Mouse (Mus musculus) MN1 (cell line): ENCODE results near the gene Atp5e.

Experiments used
- DNase-seq: peaks from one replicate; pipeline ENCODE4 v3.0.0-alpha.2; 2016; ENCODE audit warnings: low spot score

Gene Atp5e

DNA sequence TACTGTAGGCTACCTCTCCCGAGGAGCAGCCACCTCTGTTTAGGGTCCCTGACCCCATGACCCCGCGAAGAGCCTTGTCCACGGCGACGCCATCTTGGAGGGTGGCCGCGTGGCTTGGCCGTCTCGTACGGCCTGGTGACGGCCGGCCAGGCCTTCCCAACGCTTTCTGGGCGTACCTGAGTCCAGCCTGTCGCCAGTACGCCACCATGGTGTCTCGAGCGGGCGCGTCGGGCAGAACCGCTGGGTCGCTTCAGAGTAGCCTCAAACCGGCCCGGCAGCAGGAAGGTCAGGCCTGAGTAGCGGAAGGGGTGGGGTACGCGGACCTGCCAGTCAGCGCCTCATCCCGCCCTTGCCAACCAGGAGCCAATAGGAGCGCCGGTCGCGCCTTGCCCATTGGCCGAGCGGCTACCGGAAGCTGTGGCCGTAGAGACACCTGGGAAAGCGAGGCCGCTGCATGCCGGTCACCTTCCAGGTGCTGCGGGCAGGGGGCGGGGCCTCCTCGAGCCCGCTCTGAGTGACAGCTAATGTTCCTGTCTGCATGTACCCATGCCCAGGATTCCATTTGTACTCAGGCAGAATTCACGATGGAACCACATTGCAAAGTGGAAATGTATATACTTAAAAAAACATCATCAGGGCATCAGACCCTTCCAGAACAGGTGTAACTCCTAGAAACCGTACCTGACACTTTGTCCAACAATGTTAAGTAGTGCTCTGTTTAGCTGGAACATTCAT lies at the start of gene Atp5e:
Atp5e (minus strand) TSS at position 317 of the 735 bp plus-strand sequence.
- peak; percentile 93 for DNase-seq

DNA sequence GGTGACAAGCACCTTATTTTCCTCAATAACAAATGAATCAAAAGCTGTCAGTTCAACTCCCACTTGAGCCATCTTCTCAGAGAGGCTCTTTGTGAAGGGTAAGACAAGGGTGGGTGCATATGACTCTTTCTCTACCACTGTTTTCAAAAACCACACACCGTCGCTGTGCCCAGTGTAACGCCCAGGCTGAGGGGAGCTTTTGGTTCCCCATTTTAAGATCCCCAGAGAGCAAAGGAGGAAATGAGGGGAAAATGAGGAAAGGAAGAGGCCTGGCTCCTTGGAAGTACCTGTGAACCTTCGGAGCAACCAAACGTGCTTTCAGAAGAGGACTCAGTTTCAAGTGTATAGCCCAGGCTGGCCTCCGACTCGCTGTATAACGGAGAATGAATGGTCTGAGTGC lies 45.9 kb upstream of the Atp5e start:
- DNase-seq: no peak

DNA sequence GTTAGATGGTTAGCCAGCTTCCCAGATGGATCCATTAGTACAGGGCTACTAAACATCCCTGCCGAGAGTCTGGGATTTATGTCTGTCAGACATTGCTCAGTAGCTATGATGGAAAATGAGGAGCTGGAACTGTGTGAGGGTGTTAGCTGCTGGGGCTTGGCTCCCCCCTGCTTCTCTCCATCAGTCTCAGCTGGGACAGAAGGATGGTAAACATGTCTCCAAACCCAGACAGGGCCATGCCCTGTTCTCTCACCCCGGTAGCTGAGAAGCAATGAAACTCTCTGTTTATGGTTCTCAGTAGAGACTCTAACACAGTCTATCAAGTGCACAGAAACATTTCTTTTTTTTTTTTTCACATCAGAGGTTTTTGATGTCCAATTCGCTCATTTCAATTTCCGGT lies 44.1 kb upstream of the Atp5e start:
- no peak for DNase-seq

DNA sequence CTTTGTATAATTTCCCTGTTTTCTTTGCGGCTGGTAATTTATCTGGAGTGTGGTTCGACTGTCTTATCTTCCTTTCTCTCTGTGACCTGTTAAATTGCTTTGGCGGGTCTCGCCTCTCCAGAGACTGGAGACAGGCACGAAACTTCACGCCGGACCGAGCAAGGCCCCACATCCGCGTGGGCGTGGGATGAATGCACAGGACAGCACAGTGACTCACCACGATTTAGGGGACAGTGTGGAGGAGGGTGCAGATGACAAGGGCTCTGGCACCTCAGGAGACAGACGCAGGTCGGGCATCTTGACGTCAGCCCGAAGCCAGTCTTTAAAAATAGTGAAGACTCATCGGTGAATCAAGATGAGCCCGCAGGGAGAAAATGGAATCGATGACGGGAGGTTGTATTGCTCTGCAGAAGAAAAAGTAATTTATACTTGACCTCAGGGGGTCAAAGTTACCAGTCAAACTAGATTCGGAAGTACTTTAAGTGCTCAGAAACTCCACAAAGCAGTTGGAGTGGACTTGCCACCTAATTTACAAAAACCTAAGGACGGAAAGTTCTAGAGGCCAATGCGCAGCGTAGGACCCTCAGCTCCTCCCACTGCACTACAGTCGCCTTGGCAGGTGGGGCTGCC lies 39.0 kb upstream of the Atp5e start:
- DNase-seq: peak; percentile 65

DNA sequence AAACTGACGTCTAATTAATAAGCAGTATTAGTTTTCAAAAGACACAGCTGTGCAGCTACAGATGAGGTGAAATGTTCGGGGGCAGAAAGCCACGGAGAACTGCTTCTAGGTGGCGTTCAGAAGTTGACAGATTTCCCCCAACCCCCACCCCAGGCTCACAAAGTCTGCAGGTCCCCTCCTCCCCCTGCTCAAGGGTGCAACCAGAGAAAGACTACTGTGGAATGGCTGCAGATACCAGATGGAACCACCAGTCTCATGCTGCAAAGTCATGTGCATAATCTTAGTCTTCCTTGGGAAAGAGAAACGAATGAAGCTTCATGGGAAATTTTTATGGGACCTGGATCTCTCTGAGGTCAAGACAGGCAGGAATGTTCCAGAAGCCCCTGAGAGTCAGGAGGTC lies 38.4 kb upstream of the Atp5e start:
- DNase-seq: peak; percentile 54

DNA sequence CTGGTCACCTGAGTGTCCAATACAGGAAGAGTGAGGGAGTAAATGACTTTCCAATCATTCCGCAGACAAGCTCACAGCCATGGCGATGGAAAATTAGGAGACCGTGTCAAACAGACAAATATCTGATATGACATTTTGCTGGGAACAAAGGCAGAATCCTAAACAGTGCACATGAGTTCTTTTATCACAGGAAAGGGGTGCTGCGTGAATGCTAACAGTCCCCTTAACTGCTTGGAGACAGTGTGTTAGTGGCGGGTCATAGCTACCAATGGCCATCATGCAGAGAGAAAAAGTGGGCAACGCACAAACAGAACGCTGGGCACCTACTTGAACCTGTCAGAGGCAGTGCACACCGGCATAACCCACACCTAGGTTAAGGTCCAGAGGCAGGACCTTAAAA lies 37.6 kb upstream of the Atp5e start:
- DNase-seq: no peak

DNA sequence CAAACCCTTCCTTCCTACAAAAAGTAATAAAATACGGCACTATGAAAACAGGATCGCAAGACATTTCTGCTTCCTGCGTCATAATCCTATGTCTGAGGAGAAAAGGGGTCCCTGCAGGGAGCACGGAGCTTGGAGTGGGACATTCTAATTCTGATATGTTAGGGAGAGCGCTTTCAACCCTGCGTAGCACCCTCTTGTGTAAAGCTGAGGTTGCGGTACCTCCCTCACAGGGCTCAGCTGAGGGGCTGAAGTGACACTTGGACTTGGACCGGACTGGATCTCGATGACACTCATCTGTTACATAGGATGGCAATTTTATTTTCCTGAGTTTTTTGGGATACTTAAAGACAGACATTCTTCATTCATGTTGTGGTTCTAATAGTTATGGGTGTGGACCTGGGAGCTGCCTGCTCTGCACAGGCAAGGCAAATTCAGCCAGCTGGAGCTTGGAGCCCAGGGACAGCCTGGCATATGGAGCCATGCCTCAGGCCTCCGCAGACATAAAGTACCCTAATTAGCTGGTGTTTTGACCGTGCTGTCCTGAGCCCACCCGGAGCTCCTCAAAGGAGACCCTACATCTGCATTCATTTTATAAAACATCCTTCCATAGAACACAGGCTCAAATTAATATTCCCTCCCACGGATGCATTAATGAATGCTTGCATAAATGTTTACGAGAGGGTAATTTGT lies 37.1 kb upstream of the Atp5e start:
- no peak for DNase-seq

DNA sequence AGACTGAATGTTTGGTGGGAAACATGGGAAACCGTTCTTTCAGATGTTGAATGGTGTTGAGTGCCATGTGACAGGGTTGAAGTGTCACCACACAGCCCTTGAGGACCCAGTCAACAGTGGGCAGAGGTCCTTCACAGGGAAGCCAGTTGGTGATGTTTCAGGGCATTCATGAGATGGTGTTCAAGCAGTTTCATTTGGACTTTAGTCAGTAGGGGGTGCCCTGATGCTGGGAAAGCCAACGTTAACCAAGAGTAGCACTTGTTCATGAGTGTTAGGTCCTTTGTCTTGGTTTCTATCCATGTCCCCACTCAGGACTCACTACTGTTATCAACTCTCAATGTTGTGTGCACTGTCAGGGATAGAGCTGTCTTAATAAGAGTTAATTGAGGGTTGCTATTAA lies 29.0 kb upstream of the Atp5e start:
- DNase-seq: no peak

DNA sequence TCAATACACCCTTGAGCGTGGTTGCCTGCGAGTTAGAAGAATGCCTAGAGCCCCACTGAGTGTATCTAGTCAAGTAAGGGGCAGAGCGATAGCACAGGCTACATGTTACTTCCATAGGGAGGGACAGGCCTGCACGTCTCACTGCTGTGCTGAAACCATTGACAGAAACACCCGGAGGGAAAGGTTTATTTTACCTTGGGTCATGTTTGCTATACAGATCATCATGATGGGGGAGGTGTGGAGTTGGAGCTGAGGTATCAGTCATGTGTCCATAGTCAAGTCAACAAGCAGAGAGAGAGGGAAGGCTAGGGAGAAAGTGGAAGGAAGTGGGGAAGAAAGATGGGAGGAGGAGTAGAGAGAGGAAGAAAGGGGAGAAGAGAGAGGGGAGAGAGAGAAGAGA lies 23.1 kb upstream of the Atp5e start:
- no peak for DNase-seq

DNA sequence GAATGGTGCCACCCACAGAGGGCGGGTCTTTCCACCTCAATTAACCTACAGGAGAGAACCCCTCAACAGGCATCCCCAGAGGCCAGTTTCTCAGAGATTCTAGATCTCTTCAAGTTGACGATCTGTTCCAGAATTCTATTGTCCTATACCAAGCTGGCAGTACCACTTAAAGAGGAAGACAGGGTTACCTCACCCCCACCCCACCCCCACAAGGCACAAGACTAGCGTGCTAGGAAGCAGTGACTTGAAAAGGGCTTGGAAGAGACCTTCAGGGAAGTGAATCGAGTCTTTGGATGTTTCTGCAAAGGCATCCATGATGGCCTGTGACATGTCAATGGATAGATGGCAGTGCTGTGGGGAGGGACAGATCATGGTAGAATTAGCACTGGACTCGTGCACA lies 14.8 kb upstream of the Atp5e start:
- DNase-seq: no peak

DNA sequence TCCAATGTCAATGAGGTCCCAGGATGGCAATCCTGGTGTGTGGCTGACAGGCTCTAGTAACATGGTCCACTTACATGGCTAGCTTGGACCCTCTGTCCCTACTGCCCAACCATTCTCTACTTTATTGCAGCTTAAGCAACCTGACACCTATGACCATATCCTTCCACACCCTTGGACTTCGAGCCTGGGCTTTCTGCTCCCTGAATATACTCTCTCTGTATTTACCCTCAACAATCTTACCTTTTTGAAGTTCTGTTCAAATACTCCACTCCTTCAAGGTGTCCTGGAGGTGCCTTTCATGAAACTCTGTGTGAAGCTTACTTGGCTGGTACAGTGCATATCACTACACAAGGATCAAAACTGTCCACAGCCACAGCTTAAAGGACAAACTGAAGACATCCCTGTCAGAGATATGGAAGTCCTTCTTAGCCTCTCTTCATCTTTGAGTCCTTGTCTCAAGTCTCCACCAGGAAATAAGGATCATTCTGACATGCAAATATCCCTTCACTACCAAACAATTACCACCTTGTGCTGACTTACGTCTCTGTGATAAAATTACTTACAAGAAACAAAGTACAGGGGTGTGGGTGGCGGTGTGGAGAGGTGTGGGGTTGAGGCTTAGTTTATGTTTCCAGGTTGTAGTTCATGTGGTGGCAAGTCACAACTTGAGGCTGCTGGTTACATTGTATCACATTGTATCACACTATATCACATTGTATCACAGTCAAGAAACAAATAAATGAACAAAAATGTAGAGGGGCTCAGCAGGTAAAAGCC lies 13.8 kb upstream of the Atp5e start:
- DNase-seq: no peak

DNA sequence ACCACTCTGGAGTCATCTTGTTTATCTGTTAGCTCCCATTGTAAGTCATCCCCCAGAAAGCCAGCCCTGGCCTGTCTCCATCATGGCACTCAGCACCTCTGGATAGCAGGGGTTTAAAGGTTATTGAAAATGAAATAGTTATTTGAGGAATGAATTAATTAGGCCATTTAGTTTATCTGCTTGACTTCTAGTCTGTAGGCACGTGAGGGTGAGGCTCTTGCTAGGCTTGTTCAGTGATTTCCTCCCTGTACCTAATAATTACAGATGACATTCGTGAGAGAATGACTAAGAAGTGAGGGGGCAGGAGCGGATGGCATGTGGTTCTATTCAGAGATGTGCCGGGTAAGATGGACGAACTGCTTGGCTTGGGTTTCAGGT lies 9.6 kb upstream of the Atp5e start:
- no peak for DNase-seq

DNA sequence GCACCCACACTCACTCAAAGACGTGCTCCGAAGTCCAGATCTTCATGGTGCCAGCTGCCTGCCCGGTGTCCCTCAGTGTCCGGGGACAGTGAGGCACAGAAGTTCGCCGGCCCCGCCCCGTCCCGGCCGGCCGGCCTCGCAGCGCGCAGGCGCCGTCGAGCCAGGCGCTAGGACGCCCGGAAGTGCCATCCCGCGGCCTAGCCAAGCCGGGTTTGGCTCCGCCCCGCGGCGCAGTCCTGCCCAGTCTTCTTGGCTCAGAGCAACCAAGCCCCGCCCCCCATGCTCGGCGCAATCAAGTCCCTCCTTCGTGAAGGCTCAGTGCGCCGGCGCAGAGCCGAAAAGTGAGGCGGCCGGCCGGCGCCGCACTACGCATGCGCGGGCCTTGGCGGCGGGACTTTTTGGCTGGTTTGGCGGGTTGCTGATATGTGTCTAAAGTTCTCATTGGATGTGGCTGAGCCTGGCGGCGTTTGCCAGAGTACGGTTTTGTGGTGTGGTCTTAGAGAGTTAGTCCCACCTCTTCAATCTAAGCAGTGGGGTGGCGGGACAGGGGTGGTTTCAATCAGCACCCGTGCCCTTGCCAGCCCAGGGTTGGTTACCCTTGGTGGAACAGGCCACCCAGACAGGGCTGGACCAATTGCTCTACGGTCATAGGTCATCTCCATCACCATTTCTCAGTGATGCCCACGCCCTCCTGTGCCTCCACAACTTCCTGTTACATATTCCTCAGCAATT lies 9.1 kb upstream of the Atp5e start, which contains the start of gene Prelid3b:
Prelid3b (minus strand) TSS at position 264 of the 732 bp plus-strand sequence.
- DNase-seq: peak; percentile 100

DNA sequence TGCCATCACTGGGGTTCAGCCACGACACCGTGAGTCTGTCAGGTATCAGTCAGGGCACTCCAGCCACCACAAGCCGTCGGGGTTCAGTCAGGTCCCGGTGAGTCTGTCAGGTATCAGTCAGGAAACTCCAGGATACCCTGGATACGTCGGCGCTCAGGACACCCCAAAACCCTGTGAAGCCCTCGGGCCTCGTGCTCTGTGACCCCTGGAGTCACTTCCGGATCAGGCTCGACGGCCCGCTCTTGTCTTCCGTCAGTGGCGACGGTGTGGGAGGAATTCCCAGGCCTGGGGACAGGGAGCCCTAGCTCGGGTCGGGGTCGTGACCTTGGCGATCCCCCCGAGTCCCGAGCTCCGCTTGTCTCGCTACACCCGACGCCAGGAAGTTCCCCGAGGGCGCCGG lies 8.5 kb upstream of the Atp5e start:
- no peak for DNase-seq

DNA sequence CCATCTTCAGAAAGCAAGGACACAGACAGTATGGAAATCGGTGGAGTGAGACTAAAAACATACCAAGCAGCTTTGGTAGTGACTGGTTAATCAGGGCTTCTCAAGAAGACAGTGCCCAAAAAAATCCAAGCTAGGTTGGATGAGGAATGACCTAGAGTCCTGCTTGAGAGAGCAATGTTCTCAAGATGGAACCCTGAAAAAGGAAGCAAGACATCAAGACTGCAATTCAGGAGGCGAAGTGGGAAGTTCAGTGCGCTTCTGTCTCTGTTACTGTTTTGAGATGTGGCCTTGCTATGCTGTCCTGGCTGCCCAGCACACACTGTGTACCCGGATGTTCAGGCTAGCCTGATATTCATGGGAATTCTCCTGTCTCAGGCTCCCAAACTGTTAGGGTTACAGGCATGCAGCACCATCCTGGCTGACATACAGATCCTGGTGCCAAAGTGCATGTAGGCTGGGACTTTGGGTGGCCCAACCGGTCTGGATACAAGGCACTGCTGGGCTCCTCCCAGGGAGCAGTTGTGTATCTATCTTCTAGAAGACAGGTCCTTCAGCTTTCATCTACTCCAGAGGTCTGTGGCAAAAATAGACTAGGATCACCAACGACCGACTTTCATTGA lies 7.0 kb upstream of the Atp5e start:
- DNase-seq: no peak

DNA sequence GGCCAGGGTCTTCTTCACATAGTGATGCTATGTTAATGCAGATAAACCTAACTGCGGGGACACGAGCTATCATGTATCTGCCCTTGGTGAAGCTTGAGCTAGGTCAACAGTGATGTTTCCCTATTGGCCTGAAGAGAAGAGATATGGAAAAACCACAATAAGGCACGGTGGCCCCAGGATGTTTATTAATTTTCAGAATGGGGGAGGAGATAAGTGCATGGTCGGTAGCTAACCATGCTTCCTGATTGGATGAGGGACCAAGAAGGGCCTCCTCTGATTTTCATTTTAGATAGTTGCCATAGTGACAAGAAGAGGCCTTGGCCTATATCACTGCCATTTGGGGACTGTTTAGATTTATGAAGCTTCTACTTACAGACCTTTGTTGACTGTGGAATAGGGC lies 6.4 kb upstream of the Atp5e start:
- DNase-seq: no peak

DNA sequence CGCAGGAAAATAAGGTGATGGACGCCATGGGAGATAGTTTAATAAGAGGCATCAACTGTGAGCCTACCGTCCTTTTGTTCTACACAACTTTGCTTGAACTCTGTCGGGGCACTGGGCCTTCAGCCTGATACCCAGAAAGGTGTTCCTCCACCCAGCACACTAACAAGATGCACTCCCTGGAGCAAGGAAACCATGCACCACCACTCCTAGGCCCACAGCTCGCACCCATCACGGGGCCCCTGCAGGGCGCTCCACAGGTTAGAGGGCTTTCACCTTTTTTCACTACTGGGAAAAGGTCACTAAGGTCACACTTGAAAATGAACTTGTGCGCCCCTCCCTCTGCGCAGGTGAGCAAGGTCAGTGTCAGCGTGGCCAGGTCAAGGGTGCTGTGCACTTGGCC lies 535 bp downstream of the Atp5e start:
- DNase-seq: no peak

DNA sequence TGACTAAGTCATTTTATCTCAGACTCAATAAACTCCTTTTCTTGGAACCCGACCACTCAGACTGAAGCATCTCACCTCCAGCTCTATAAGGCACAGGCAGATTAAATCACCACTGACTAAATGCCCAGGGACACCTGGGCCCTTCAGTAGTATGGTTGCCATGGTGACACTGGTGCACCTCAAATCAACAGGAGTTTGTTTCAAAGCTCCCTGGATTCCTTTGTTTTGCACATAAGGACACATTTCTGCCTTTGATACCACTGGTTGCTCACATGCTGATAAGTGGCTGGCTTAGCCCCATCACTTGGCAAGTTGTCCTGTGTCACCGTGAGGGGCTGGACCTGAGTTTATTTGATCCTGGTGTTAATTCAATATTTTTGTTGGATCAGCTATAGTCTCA lies 4.5 kb downstream of the Atp5e start:
- no peak for DNase-seq

DNA sequence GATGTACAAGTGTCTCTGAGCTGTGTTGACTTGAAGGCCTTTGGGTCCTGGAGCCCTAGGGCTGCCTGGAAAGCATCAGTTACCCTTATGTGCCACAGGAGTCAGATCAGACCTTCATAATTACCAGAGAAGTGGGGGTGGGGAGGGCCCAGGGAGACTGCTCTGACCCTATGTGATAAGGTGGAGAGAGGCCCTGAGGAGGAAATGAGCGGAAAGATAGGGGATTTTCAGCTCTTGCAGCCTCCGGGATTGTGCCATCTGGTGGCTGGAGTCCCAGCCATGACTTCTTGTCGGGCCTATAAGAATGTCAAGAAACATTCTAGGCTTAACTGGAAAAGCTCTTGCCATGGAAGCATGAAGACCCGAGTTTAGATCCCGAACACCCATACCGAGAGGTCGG lies 10.2 kb downstream of the Atp5e start:
- no peak for DNase-seq

DNA sequence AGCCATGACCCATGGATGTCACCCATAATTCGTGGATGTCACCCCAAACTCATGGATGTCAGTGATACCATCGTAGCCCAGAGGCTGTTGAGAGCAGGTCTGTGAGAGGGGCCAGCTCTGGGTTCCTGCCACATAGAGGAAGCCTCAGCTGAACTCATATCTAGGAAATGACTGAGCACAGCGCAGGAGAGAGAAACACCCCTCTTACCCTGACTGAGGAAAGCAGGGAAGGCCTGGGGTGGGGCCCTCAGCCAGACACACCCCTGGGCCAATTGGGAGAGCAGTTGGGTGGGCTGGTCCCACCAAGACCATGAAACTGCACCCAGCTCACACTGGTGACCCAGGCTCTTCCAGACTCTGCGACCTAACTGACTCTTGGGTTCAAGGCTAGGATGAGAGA lies 13.6 kb downstream of the Atp5e start, which contains the start of gene Tubb1:
Tubb1 (plus strand) TSS at position 343 of the 400 bp plus-strand sequence.
- no peak for DNase-seq

DNA sequence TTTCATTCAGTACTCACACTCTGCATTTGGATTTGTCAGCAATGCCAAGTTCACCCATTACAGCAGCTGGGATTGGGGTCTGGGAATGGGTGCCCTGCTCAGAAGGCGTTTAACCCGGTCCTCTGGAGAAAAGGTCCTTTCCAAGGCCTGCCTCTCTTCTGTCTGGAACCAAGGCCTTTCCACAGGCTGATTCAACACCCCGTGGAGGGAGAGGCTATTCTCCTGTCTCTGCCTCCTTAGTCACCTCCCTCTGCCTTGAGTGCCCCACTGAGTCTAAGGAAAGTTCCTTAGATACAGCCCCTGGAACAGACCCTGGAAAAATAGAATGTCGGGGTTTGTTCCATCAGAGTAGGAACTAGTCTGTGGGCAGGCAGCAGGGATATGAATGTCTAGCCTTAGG lies 15.5 kb downstream of the Atp5e start:
- no peak for DNase-seq
